Mouse (Mus musculus): ENCODE measurements around the gene Cdkn2aip. TPM values are rescaled to one million over a fixed set of nuclear protein-coding genes. Genes with fewer than 3 reads are reported as not detected.

Gene Cdkn2aip
- polyA plus RNA-seq, 1 experiment, result 12.2 TPM

DNA sequence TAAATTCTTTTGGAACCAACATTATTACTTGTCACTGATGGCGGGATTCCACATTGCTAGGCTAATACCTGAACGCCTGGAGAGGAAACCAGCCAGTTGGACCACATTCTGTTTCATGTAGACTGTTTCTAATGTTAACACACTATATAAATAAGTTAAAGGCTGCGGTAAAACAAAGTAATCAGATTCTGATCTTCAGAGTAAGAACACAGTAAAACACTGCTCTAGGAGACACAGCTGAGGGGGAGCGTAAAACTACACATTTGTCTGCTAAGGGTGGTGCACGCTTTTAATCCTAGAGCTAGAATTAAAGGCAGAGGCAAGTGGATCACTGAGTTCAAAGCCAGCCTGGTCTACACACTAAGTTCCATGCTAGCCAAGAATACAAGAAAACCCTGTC lies 51.0 kb downstream of the Cdkn2aip start:
- peaks cover 1% of the 10 kb centered on the region for H3K36me3 ChIP-seq (ENCODE audit: control insufficient read depth, insufficient read depth, low read length, poor library complexity, severe bottlenecking)
- no peak overlapping the region for H3K27ac ChIP-seq (ENCODE audit: insufficient read depth, low read length)
- no peak overlapping the region for H3K4me3 ChIP-seq (ENCODE audit: low read depth, low read length)
- H3K9ac ChIP-seq (ENCODE audit: low read depth, poor library complexity, severe bottlenecking), result no peak overlapping the region
- no peaks in the 10 kb centered on the region for H3K27me3 ChIP-seq (ENCODE audit: control insufficient read depth, insufficient read depth, low read length, poor library complexity, severe bottlenecking)
- no peak for TF ChIP-seq EP300 (IDR thresholded peaks at IDR 0.05; ENCODE audit: insufficient read depth, low read depth, low read length)
- H3K4me1 ChIP-seq (ENCODE audit: control insufficient read depth, insufficient read depth, low read length), result no peaks in the 10 kb centered on the region
- no peaks in the 10 kb centered on the region for H3K9me3 ChIP-seq (replicated peaks; ENCODE audit: control insufficient read depth, insufficient read depth, low read length, poor library complexity, severe bottlenecking)

DNA sequence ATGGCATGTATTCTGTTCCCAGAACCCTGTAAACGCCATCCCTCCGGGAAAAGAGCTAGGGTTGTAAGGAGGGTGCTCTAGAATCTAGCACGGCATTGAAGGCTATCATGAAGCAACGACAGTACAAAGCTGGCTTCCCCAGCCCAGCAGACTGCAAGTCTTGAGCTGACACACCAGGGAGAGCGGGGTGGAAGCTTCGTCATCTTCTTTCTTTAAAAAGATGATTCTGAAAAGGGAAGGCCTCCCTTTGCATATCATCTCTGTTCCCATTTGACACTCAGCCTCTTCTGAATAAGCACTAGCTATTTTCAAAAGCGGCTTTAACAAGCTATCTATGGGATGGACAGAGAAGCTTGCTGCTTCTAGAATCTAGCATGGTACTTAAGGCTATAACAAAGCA lies 53.3 kb downstream of the Cdkn2aip start:
- TF ChIP-seq POLR2A (IDR thresholded peaks at IDR 0.05; ENCODE audit: insufficient read depth, low read length) (no peak), CTCF (IDR thresholded peaks at IDR 0.05; ENCODE audit: low read depth, low read length) (no peak), EP300 (IDR thresholded peaks at IDR 0.05; ENCODE audit: insufficient read depth, low read depth, low read length) (no peak)
- no peak overlapping the region for H3K27ac ChIP-seq (ENCODE audit: insufficient read depth, low read length)
- H3K4me1 ChIP-seq (ENCODE audit: control insufficient read depth, insufficient read depth, low read length), result no peaks in the 10 kb centered on the region
- H3K9me3 ChIP-seq (replicated peaks; ENCODE audit: control insufficient read depth, insufficient read depth, low read length, poor library complexity, severe bottlenecking), result no peaks in the 10 kb centered on the region
- no peak overlapping the region for H3K9ac ChIP-seq (ENCODE audit: low read depth, poor library complexity, severe bottlenecking)
- H3K27me3 ChIP-seq (ENCODE audit: control insufficient read depth, insufficient read depth, low read length, poor library complexity, severe bottlenecking), result no peaks in the 10 kb centered on the region
- no peaks in the 10 kb centered on the region for H3K36me3 ChIP-seq (ENCODE audit: control insufficient read depth, insufficient read depth, low read length, poor library complexity, severe bottlenecking)
- no peak overlapping the region for H3K4me3 ChIP-seq (ENCODE audit: low read depth, low read length)

DNA sequence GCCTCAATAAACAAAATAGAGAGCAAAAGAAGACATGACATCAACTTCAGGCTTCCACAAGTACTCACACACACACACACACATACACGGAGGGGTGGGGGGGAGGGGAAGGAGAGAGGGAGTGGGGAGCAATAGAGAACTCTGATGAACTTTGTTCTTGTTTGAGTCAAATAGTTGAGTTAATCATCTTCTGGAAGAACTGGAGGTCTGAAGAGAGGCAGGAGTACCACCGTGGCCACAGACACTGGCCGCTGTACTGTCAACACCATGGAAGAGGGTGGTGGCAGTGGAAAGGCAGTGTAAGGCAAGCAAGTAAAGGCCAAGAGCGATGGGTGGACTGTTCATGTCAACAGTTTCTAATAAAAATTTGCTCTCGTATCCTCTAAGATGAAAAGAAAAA lies 54.3 kb downstream of the Cdkn2aip start:
- H3K4me1 ChIP-seq (ENCODE audit: control insufficient read depth, insufficient read depth, low read length), result no peaks in the 10 kb centered on the region
- H3K9ac ChIP-seq (ENCODE audit: low read depth, poor library complexity, severe bottlenecking), result no peak overlapping the region
- no peaks in the 10 kb centered on the region for H3K36me3 ChIP-seq (ENCODE audit: control insufficient read depth, insufficient read depth, low read length, poor library complexity, severe bottlenecking)
- H3K27ac ChIP-seq (ENCODE audit: insufficient read depth, low read length), result no peak overlapping the region
- H3K4me3 ChIP-seq (ENCODE audit: low read depth, low read length), result no peak overlapping the region
- no peaks in the 10 kb centered on the region for H3K9me3 ChIP-seq (replicated peaks; ENCODE audit: control insufficient read depth, insufficient read depth, low read length, poor library complexity, severe bottlenecking)
- TF ChIP-seq CTCF (IDR thresholded peaks at IDR 0.05; ENCODE audit: low read depth, low read length) (no peak), EP300 (IDR thresholded peaks at IDR 0.05; ENCODE audit: insufficient read depth, low read depth, low read length) (no peak), POLR2A (IDR thresholded peaks at IDR 0.05; ENCODE audit: insufficient read depth, low read length) (no peak)
- no peaks in the 10 kb centered on the region for H3K27me3 ChIP-seq (ENCODE audit: control insufficient read depth, insufficient read depth, low read length, poor library complexity, severe bottlenecking)

Other genes starting within 250 kb of the Cdkn2aip start
- 33.5 and 40.4 TPM in 2 replicates for gene Trappc11, start 180.5 kb downstream of the Cdkn2aip start, polyA plus RNA-seq (2011; ENCODE audit: insufficient read depth, insufficient read length, low read depth, missing spikeins)
- 33.9 and 34.5 TPM in 2 replicates for gene Rwdd4a, start 180.3 kb downstream of the Cdkn2aip start, polyA plus RNA-seq (2011; ENCODE audit: insufficient read depth, insufficient read length, low read depth, missing spikeins)
- gene Ing2, start 38.4 kb downstream of the Cdkn2aip start, polyA plus RNA-seq (2011; ENCODE audit: insufficient read depth, insufficient read length, low read depth, missing spikeins), result 25.3 and 31.4 TPM in 2 replicates
- not detected in 2 replicates for gene Cldn24, start 108.2 kb upstream of the Cdkn2aip start, polyA plus RNA-seq (2011; ENCODE audit: insufficient read depth, insufficient read length, low read depth, missing spikeins)
- not detected in 2 replicates for gene Cldn22, start 110.5 kb upstream of the Cdkn2aip start, polyA plus RNA-seq (2011; ENCODE audit: insufficient read depth, insufficient read length, low read depth, missing spikeins)